Mouse (Mus musculus) midbrain, embryonic 16.5 days (tissue): ENCODE measurements around the gene Igfn1. TPM values are rescaled to one million over a fixed set of nuclear protein-coding genes. Genes with fewer than 3 reads are reported as not detected.

Experiments
- ATAC-seq: fragments of 200-750 bp; cut with Nextera tagmentation; 2 replicates; pipeline ENCODE4 v1.8.0; 2017; ENCODE audit warnings: moderate TSS enrichment
- H3K27ac ChIP-seq: fragments of 300-500 bp; sonication (generic); 2 replicates; pipeline ENCODE4 v1.5.1; 2014; ENCODE audit warnings: mild to moderate bottlenecking, low read length, mixed read lengths
- H3K27me3 ChIP-seq: fragments of 300-500 bp; sonication (generic); 2 replicates; pipeline ENCODE4 v1.6.1; 2014; ENCODE audit warnings: low read depth, low read length, mixed read lengths; ENCODE audit not compliant: control insufficient read depth, insufficient read depth
- H3K36me3 ChIP-seq: fragments of 300-500 bp; sonication (generic); 2 replicates; pipeline ENCODE4 v1.6.1; 2014; ENCODE audit warnings: mild to moderate bottlenecking, low read length, moderate library complexity, mixed read lengths; ENCODE audit not compliant: control insufficient read depth, insufficient read depth
- H3K4me1 ChIP-seq: fragments of 300-500 bp; sonication (generic); 2 replicates; pipeline ENCODE4 v1.6.1; 2014; ENCODE audit warnings: mild to moderate bottlenecking, low read length, mixed read lengths; ENCODE audit not compliant: control insufficient read depth, insufficient read depth
- H3K4me2 ChIP-seq: fragments of 300-500 bp; sonication (generic); 2 replicates; pipeline ENCODE4 v1.6.1; 2014; ENCODE audit warnings: mild to moderate bottlenecking, low read length, mixed read lengths
- H3K4me3 ChIP-seq: fragments of 300-500 bp; sonication (generic); 2 replicates; pipeline ENCODE4 v1.5.1; 2014; ENCODE audit warnings: low read depth, mild to moderate bottlenecking, low read length, moderate library complexity, mixed read lengths
- H3K9ac ChIP-seq: fragments of 300-500 bp; sonication (generic); 2 replicates; pipeline ENCODE4 v1.6.1; 2014; ENCODE audit warnings: low read depth, low read length, mixed read lengths
- H3K9me3 ChIP-seq: fragments of 300-500 bp; sonication (generic); replicated peaks from 2 replicates; pipeline ENCODE4 v1.6.1; 2014; ENCODE audit warnings: mild to moderate bottlenecking, low read length, mixed read lengths; ENCODE audit not compliant: control insufficient read depth, poor library complexity, severe bottlenecking
- WGBS: fragments of 180-500 bp; shearing (Covaris S2); extraction: QIAGEN DNeasy Blood & Tissue Kit; methylation state at CpG from one replicate; pipeline ENCODE4 v1.1.7; 2014; 5-methylcytosine and 5-hydroxymethylcytosine counted together
- polyA plus RNA-seq: library from polyadenylated mRNA; unstranded; fragments of >200 nt; fragmentation: Nextera tagmentation; extraction: Ambion mirVana; gene quantifications from 2 replicates; pipeline ENCODE4 v1.2.1, GENCODE M21; 2015

The Igfn1 gene
- polyA plus RNA-seq, 1 experiment from 2014 or later: not detected

DNA sequence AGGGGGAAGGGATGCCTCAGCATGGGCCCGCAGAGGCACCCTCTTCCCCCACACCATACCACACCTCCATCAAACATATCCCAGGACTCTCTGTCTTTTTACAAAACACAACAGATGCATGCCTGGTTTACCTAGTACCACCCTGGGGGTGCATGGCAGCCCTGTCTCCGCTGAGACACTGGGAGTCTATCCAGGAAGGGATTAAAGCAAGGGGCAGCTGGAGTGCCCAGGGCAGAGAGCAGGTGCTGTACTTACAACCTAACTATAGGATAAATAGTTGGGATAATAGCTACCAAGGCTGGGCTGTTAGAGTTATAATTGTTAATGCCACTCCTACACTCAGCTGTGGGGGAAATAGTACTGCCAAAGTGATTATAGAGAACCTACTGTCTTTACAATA is 57.3 kb downstream of the Igfn1 start:
- H3K4me1 ChIP-seq: no peaks in the 10 kb centered on the region
- no peaks in the 10 kb centered on the region for H3K9me3 ChIP-seq
- no peak overlapping the region for H3K27ac ChIP-seq
- no peak overlapping the region for H3K4me3 ChIP-seq
- no peaks in the 10 kb centered on the region for H3K36me3 ChIP-seq
- ATAC-seq: no peak
- no peaks in the 10 kb centered on the region for H3K27me3 ChIP-seq
- WGBS: 62% methylated on average over 2 of the region's 2 CpGs
- H3K9ac ChIP-seq: no peak overlapping the region
- H3K4me2 ChIP-seq: no peak overlapping the region

DNA sequence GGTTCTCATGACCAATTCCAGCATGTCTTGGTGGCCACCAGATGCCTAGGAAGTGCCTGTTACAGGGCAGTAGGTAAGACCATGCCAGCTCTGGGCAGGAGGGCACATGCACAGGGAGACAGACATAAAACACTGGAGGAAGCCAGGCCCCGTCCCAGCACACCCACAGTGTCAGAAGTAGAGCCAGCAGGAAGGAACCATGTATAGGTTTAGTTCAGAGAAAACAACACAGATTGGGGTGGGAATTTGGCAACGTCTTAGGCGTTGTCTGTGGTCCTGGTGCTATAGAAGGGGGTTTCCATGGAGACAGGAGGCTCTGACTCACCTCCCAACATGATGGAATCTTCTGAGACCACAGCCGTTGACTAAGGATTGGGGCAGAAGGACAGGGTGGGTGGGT is 59.9 kb downstream of the Igfn1 start:
- Histone ChIP-seq H3K9ac (no peak overlapping the region), H3K27me3 (no peaks in the 10 kb centered on the region), H3K4me2 (no peak overlapping the region), H3K27ac (no peak overlapping the region), H3K36me3 (no peaks in the 10 kb centered on the region), H3K9me3 (no peaks in the 10 kb centered on the region), H3K4me1 (no peaks in the 10 kb centered on the region), H3K4me3 (no peak overlapping the region)
- ATAC-seq: no peak
- 57% methylated on average over 4 of the region's 4 CpGs for WGBS

DNA sequence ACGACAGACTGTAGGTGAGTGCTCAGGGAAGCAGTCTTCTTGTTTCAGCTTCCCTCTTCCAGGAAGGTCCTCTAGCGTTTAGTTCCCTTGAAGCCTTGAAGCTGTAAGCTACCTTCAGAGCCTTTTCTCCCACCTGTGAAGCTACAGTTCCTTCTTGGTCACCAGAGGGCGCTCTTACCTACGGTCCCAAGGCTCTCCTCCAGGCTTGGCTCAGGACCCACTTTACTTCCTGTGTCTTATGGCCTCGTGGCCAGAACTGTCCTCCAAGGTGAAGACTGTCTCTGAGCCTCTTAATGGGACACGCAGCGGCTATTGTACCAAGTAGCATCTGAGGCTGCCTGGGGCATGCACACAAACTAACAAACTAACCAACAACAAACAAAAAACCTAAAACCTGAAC is 60.4 kb downstream of the Igfn1 start:
- no peaks in the 10 kb centered on the region for H3K9me3 ChIP-seq
- H3K27ac ChIP-seq: no peak overlapping the region
- no peak overlapping the region for H3K4me3 ChIP-seq
- H3K27me3 ChIP-seq: no peaks in the 10 kb centered on the region
- no peak overlapping the region for H3K4me2 ChIP-seq
- no peaks in the 10 kb centered on the region for H3K36me3 ChIP-seq
- H3K9ac ChIP-seq: no peak overlapping the region
- H3K4me1 ChIP-seq: no peaks in the 10 kb centered on the region
- ATAC-seq: no peak
- WGBS: 10% methylated on average over 7 of the region's 7 CpGs

DNA sequence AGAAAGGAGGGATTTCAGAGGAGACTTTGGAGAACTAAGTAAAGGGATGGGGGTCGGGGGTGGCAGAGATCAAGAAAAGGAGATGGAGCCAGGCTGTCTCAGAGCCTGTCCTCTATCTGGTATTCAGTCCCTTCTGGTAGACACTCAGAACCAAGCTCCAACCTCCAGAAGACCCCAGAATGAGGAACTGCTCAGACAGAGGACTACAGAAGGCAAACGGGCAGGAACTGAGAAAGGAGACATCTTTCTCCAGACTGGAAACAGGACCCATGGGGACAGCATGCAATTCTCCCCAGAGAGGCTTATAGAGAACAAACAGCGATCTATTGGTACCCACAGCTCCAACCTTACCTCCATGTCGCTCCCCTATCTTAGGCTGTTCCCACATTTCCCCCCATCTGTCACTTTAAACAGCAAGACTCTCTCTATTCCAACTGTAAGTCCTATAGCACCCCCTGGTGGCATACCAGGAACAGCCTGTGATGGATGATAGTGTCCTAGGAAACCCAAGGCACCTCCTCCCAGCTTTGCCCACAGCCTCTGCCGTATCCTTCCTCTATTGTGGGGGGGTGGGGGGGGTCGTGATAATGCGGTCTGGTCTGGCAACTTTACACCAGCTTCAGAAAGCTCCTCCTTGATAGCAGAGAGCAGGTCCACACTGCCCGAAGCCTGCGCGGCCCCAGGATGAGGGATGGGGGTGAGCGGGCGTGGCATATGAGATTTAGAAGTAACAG is 61.4 kb downstream of the Igfn1 start:
- Histone ChIP-seq H3K9me3 (no peaks in the 10 kb centered on the region), H3K4me3 (no peak overlapping the region), H3K4me1 (no peaks in the 10 kb centered on the region), H3K36me3 (no peaks in the 10 kb centered on the region), H3K9ac (no peak overlapping the region; the same call in 1 of the 2 replicates), H3K27me3 (no peaks in the 10 kb centered on the region), H3K4me2 (peak overlapping the region; percentile 33; the same call in 1 of the 2 replicates), H3K27ac (no peak overlapping the region)
- ATAC-seq: peak; percentile 81
- WGBS: 43% methylated on average over 12 of the region's 12 CpGs

DNA sequence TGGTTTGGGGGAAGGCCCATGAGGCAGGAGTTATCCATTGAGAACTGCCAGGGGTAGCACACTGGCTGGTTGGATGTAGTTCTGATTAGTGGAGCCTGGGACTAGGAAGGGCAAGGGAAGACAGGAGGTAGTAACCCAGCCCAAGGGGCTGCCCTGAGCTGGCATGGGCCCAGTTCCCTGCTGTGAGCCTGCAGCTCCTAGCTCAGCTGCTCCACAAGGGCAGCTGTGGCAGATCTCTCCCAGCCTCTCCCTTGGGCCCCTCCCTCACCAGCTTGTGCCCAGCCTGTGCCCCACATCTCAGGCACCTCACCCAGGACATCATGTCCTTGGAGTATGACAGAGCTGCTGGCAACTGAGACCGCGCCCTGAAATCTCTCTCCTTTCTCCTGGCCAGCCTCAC is 62.4 kb downstream of the Igfn1 start:
- H3K27me3 ChIP-seq: no peaks in the 10 kb centered on the region
- no peak overlapping the region for H3K4me3 ChIP-seq
- H3K36me3 ChIP-seq: no peaks in the 10 kb centered on the region
- no peak overlapping the region for H3K27ac ChIP-seq
- ATAC-seq: no peak
- H3K9ac ChIP-seq: no peak overlapping the region
- no peaks in the 10 kb centered on the region for H3K9me3 ChIP-seq
- 93% methylated on average over 2 of the region's 2 CpGs for WGBS
- H3K4me2 ChIP-seq: no peak overlapping the region
- no peaks in the 10 kb centered on the region for H3K4me1 ChIP-seq

DNA sequence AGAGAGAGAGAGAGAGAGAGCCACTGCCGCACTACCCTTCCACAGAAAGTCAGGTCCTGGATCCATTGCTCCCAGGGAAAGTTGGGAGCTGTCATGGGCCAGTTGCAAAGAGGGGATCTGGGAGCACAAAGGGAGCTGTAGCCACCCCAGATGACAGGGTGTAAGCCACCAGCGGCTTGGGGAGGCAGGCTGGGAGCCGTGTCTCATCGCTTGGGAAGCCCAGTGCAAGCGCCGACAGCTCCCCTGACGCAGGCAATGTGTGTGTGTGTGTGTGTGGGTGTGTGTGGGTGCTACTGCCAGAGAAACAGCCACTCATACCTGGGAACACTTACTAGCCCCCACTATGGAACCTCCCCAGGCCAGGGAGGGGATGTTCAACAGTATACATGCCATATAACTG is 64.0 kb downstream of the Igfn1 start:
- no peak for ATAC-seq
- H3K36me3 ChIP-seq: no peaks in the 10 kb centered on the region
- H3K4me2 ChIP-seq: no peak overlapping the region
- 46% methylated on average over 7 of the region's 7 CpGs for WGBS
- H3K9ac ChIP-seq: no peak overlapping the region
- H3K9me3 ChIP-seq: no peaks in the 10 kb centered on the region
- H3K4me3 ChIP-seq: no peak overlapping the region
- no peaks in the 10 kb centered on the region for H3K27me3 ChIP-seq
- no peaks in the 10 kb centered on the region for H3K4me1 ChIP-seq
- H3K27ac ChIP-seq: no peak overlapping the region

DNA sequence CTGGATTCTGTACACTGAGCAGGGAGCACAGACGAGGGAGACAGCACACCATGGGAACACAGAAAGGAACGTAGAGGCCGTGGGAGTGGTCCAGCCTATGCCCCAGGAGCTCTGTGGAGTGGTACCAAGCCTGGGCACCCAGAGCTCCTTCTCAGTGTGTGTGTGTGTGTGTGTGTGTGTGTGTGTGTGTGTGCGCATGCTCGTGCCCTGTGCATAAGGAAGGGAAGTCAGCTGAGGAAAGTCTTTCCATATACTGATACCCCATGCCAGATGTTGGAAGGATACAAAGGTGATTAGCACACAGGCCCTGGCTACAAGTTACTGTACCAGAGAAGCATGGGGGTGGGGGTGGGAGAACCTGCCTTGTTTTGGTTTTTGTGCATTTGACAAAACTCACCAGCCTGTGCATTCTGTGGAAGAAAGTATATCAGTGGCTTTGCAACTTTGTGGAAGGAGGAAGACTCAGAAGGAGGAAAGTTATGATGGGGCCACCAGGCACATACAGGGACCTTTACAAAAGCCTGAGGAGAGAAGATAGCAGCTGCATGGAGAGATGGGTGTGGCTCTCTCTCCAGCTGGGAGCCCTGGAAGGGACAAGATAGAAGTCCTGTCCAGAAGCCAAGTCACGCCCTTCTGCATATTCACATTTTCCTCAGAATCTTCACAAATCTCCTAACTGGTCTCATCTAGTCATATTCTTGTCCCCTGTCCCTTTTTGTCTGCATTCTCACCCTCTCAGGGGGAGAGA is 64.7 kb downstream of the Igfn1 start:
- H3K4me3 ChIP-seq: no peak overlapping the region
- H3K9ac ChIP-seq: no peak overlapping the region
- 65% methylated on average over 6 of the region's 6 CpGs for WGBS
- no peaks in the 10 kb centered on the region for H3K36me3 ChIP-seq
- no peak overlapping the region for H3K4me2 ChIP-seq
- H3K4me1 ChIP-seq: no peaks in the 10 kb centered on the region
- no peaks in the 10 kb centered on the region for H3K27me3 ChIP-seq
- no peak for ATAC-seq
- no peaks in the 10 kb centered on the region for H3K9me3 ChIP-seq
- H3K27ac ChIP-seq: no peak overlapping the region

DNA sequence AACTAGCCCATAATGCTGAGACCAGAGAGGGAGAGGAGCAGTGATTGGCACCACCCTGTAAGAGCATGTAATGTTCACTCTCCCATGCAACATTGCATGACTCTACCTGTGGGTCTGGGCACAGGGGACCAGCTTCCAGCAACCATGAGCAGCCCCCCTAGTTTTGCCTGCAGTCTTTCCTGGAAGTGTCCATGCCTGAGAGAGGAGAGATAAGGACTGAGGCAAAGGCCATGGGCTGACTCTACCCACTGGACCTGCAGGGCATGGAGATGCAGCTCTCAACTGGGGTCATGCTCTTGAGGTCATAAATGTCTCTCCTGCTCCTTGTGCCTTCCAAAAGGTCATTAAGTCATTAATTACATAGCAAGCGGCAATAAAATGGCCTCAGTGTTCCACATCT is 70.1 kb downstream of the Igfn1 start:
- ATAC-seq: no peak
- Histone ChIP-seq H3K4me3 (no peak overlapping the region), H3K4me2 (no peak overlapping the region), H3K27ac (no peak overlapping the region), H3K4me1 (no peaks in the 10 kb centered on the region), H3K9ac (no peak overlapping the region), H3K36me3 (no peaks in the 10 kb centered on the region), H3K27me3 (no peaks in the 10 kb centered on the region), H3K9me3 (no peaks in the 10 kb centered on the region)
- 78% methylated on average over 1 of the region's 1 CpGs for WGBS

DNA sequence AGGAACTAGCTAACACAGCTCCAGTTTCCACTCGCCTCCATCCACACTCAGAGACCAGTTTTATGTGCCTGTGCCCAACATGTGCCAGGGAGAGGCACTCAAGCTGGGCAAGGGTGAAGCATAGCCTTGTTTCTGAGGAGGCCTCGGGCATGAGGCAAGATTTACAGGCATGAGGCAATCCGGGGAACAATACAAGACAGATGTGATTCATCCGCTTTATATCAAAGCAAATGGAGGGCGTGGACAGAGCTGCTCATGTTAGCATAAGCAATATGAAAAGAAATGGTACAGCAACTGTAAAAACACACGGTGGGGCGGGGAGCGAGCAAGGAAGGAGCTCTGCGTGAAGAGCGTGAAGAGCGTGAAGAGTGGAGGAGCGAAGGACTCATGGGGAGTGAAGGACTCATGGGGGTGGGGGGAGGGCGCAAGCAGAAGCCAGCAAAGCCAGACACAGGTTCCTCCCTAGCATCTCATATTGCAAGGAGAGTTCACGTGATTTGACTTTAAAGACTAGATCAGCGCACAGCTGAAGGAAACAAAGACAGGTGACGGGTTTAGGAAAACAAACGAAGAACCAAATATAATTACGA is 72.3 kb downstream of the Igfn1 start:
- Histone ChIP-seq H3K4me1 (peaks cover 3% of the 10 kb centered on the region; the same call in 1 of the 2 replicates), H3K4me2 (no peak overlapping the region), H3K9me3 (no peaks in the 10 kb centered on the region), H3K9ac (no peak overlapping the region), H3K27me3 (no peaks in the 10 kb centered on the region), H3K27ac (no peak overlapping the region), H3K36me3 (no peaks in the 10 kb centered on the region), H3K4me3 (no peak overlapping the region)
- 83% methylated on average over 18 of the region's 18 CpGs for WGBS
- no peak for ATAC-seq
